Mouse (Mus musculus) liver, embryonic 14.5 days (tissue): ENCODE measurements around the gene Brd2.

ENCODE experiments used
- CTCF ChIP-seq: IDR thresholded peaks from 2 replicates; pipeline ENCODE4 v1.5.1; 2016; ENCODE audit warnings: antibody characterized with exemption, low read depth, control low read depth
- EP300 ChIP-seq: IDR thresholded peaks from 2 replicates; pipeline ENCODE4 v1.6.1; 2016; ENCODE audit warnings: antibody characterized with exemption, low read depth

- TF ChIP-seq CTCF (no peak), EP300 (no peak)
Observed at GRCm38 (mm10) chr17:34141448-34141847, 19.0 kb upstream of the Brd2 start.
